Mouse (Mus musculus): ENCODE results near the gene Sorl1.

GRCm38 (mm10) chr9:41915571-41915970 lies 208.5 kb downstream of the Sorl1 start:
- TF ChIP-seq CTCF (IDR thresholded peaks at IDR 0.05; ENCODE audit: low read depth) (no peak), EP300 (IDR thresholded peaks at IDR 0.05; ENCODE audit: low read depth) (no peak)

All from heart, postnatal 0 days (tissue).